Mouse (Mus musculus) limb, embryonic 11.5 days (tissue): ENCODE data around the gene Tbc1d4. TPM values are rescaled to one million over a fixed set of nuclear protein-coding genes. Genes with fewer than 3 reads are reported as not detected.
A peak's percentile ranks its signal among the peaks of the same experiment; 100 is the strongest.

Experiments used
- ATAC-seq: fragments of 200-750 bp; cut with Nextera tagmentation; 2 replicates; pipeline ENCODE4 v1.8.0; 2017; ENCODE audit warnings: low read depth; ENCODE audit not compliant: insufficient number of reproducible peaks, low FRiP score, low TSS enrichment
- DNase-seq: peaks from one replicate; pipeline ENCODE4 v3.0.0-alpha.2; 2015; ENCODE audit warnings: low spot score
- H3K27ac ChIP-seq: fragments of 300-500 bp; sonication (generic); replicated peaks from 2 replicates; pipeline ENCODE4 v1.5.1; 2014; ENCODE audit warnings: low read depth, mild to moderate bottlenecking, low read length
- H3K27me3 ChIP-seq: fragments of 300-500 bp; sonication (generic); 2 replicates; pipeline ENCODE4 v1.6.1; 2014; ENCODE audit warnings: mild to moderate bottlenecking, low read length, mixed read lengths; ENCODE audit not compliant: control insufficient read depth, insufficient read depth
- H3K36me3 ChIP-seq: fragments of 300-500 bp; sonication (generic); 2 replicates; pipeline ENCODE4 v1.6.1; 2014; ENCODE audit warnings: mild to moderate bottlenecking, low read length, moderate library complexity, mixed read lengths; ENCODE audit not compliant: control insufficient read depth, insufficient read depth
- H3K4me1 ChIP-seq: fragments of 300-500 bp; sonication (generic); 2 replicates; pipeline ENCODE4 v1.6.1; 2014; ENCODE audit warnings: low read length, mixed read lengths; ENCODE audit not compliant: control insufficient read depth, insufficient read depth
- H3K4me2 ChIP-seq: fragments of 300-500 bp; sonication (generic); 2 replicates; pipeline ENCODE4 v1.6.1; 2014; ENCODE audit warnings: low read depth, mild to moderate bottlenecking, moderate library complexity; ENCODE audit not compliant: severe bottlenecking
- H3K4me3 ChIP-seq: fragments of 300-500 bp; sonication (generic); 2 replicates; pipeline ENCODE4 v1.5.1; 2014; ENCODE audit warnings: low read depth, low read length
- H3K9ac ChIP-seq: fragments of 300-500 bp; sonication (generic); 2 replicates; pipeline ENCODE4 v1.6.1; 2014; ENCODE audit warnings: mild to moderate bottlenecking, low read length
- H3K9me3 ChIP-seq: fragments of 300-500 bp; sonication (generic); 2 replicates; pipeline ENCODE4 v1.6.1; 2016; ENCODE audit warnings: low read length; ENCODE audit not compliant: control insufficient read depth
- WGBS: fragments of 180-500 bp; shearing (Covaris S2); extraction: QIAGEN DNeasy Blood & Tissue Kit; methylation state at CpG from one replicate; pipeline ENCODE4 v1.1.7; 2014; 5-methylcytosine and 5-hydroxymethylcytosine counted together
- polyA plus RNA-seq: library from polyadenylated mRNA; unstranded; fragments of >200 nt; fragmentation: Nextera tagmentation; extraction: Ambion mirVana; gene quantifications from 2 replicates; pipeline ENCODE4 v1.2.1, GENCODE M21; 2014

The Tbc1d4 gene
- polyA plus RNA-seq, 1 experiment from 2014 or later = 6.3 TPM

DNA sequence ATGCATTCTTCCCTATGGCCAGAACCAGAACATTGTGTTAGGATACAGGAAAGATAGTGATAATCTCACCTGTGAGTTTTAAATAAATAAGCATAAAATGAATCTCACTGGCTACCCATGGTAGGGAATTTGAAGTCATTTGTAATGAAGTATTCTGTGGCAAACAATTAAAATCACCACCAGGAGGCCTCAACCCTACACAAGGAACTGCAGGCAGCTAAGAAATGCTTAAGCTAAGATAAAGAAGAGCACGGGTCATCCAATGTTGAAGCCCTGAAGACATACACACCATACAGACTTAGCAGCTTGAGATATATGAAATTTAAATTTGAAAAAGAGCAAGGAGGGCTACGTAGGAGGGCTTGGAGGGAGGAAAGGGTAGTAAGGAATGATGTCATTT is 3.1 kb downstream of the Tbc1d4 start:
- no peak overlapping the region for H3K4me2 ChIP-seq
- H3K36me3 ChIP-seq = no peaks in the 10 kb centered on the region
- WGBS = 87% methylated on average over 2 of the region's 2 CpGs
- DNase-seq (no peak), ATAC-seq (no peak)
- no peak overlapping the region for H3K27ac ChIP-seq
- no peak overlapping the region for H3K9ac ChIP-seq
- H3K9me3 ChIP-seq = no peaks in the 10 kb centered on the region
- no peak overlapping the region for H3K4me3 ChIP-seq
- 0 out of 2 replicates have a peak, but pooled peaks cover 5% of the 10 kb centered on the region for H3K4me1 ChIP-seq
- H3K27me3 ChIP-seq = no peaks in the 10 kb centered on the region

DNA sequence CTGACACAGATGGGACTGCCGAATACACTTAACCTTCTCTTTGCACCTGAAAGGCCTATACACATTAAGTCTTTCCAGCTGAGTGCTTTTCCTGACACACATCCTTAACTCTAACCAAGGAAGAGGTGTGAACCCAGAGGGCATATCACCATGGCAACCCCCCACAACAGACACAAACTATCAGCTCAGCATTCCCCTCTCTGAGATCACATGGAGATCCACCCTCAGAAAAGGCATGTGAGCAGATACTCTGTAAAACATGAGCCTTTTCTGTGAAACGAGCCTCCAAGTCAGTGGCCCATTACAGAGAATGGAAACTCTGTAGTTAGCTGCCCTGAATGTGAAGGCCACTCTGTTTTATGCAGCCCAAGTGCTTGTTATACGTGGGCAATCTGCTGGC is 6.1 kb downstream of the Tbc1d4 start:
- Histone ChIP-seq H3K9me3 (no peaks in the 10 kb centered on the region), H3K9ac (no peak overlapping the region), H3K4me2 (no peak overlapping the region), H3K4me3 (no peak overlapping the region), H3K27ac (no peak overlapping the region), H3K36me3 (no peaks in the 10 kb centered on the region), H3K27me3 (no peaks in the 10 kb centered on the region), H3K4me1 (0 out of 2 replicates have a peak, but pooled peaks cover 2% of the 10 kb centered on the region)
- ATAC-seq (no peak), DNase-seq (no peak)
- WGBS = 57% methylated on average over 3 of the region's 3 CpGs

DNA sequence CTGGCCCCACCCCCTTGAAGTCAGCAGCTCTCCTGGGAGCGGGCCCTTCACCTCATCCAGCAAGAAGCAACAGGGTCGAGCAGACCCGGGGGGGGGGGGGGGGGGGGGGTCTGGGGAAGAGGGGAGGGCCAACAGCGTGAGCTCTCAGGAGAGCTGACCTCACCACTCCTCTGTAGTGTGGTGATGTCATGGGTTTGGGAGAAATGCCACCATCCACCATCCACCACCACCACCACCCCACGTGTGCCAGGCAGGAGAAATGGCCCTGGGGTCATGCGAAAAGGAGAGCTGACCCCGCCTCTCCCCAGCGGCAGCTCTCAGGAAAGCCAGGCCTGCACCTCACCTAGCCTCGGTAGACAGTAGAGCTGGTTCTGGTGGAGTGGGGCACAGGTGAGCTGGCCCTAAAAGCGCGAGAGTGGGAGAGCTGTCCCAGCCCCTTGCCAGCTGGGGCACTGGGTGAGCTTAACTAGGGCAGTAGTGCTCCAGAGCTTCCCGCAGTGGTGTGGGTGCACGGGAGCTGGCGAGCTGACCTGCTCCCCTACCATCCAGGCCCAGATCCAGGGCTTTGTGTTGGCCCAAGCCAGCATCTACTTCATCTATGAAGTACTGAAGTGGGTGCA is 11.8 kb downstream of the Tbc1d4 start:
- no peak overlapping the region for H3K27ac ChIP-seq
- DNase-seq (no peak), ATAC-seq (0 out of 2 replicates have a peak, but pooled peaks have one; percentile 39)
- H3K4me2 ChIP-seq = no peak overlapping the region
- H3K4me1 ChIP-seq = no peaks in the 10 kb centered on the region
- H3K9ac ChIP-seq = no peak overlapping the region
- H3K27me3 ChIP-seq = no peaks in the 10 kb centered on the region
- WGBS = 87% methylated on average over 12 of the region's 14 CpGs
- no peaks in the 10 kb centered on the region for H3K36me3 ChIP-seq
- H3K4me3 ChIP-seq = no peak overlapping the region
- no peaks in the 10 kb centered on the region for H3K9me3 ChIP-seq

DNA sequence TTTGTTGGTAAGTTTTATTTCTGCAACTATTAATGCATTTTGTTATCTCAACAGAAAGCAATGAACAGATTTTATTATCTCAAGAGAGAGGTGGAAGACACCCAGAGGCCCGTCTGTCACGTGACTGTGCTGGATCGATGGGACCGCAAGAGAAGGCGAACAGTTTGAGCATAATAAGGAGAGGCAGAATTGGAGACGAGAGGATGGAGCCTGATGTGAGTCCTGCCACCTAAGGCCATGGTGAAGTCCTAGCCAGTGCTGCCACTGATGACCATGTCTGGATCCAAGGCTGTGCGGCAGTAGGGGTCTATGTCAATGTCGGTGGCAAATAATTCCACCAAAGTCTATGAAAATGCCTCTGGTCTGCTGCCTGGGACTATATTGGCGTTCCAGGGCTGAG is 12.3 kb downstream of the Tbc1d4 start:
- H3K27ac ChIP-seq = no peak overlapping the region
- no peak for ATAC-seq
- 96% methylated on average over 9 of the region's 9 CpGs for WGBS
- no peak overlapping the region for H3K9ac ChIP-seq
- H3K4me3 ChIP-seq = no peak overlapping the region
- H3K9me3 ChIP-seq = no peaks in the 10 kb centered on the region
- no peak overlapping the region for H3K4me2 ChIP-seq
- no peaks in the 10 kb centered on the region for H3K27me3 ChIP-seq
- no peaks in the 10 kb centered on the region for H3K4me1 ChIP-seq
- DNase-seq = no peak
- H3K36me3 ChIP-seq = no peaks in the 10 kb centered on the region

DNA sequence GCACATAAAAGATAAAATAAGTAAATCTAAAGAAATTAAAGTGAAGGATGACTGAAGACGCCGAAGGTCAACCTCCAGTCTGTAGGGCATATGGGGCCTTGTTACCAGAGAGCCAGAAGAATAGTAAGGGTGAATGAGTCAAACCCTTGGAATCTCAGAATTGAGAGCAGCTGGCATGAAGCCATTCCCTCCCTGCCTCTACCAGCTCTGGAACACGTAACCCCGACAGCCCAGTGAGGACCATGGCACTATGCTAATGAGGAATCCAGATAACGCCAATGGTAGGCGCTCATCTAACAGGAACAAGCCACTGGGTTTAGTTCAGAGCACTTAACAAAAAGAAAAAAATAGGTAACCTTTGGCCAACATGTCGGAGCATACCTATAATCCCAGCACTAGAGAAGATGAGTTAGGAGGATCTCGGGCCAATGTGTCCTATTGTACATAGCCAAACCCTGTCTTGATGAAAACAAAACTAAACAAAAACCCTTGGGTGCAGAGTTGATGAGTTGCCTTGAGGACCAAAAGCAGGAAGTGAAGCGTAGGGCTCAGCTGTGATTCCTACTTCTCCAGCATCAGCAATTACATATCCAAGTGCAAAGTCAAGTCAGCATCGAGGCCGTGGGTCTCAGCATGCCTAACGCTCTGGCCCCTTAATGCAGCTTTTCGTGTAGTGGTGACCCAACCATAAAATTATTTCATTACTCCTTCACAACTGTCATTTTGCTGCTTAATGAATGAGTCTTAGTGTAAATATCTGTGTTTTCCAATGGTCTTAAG is 13.5 kb downstream of the Tbc1d4 start:
- 94% methylated on average over 13 of the region's 13 CpGs for whole genome bisulfite sequencing

GRCm38 (mm10) chr14:101594001-101594400 is 15.0 kb downstream of the Tbc1d4 start:
- 88% methylated on average over 5 of the region's 5 CpGs for WGBS
- Histone ChIP-seq H3K4me3 (no peak overlapping the region), H3K9ac (no peak overlapping the region), H3K4me1 (no peaks in the 10 kb centered on the region), H3K36me3 (no peaks in the 10 kb centered on the region), H3K27me3 (no peaks in the 10 kb centered on the region), H3K9me3 (no peaks in the 10 kb centered on the region), H3K27ac (no peak overlapping the region), H3K4me2 (no peak overlapping the region)
- ATAC-seq (no peak), DNase-seq (no peak)

More for the DNA sequence above, 13.5 kb downstream of the Tbc1d4 start:
- H3K4me1 ChIP-seq = no peaks in the 10 kb centered on the region
- H3K27me3 ChIP-seq = no peaks in the 10 kb centered on the region
- no peak overlapping the region for H3K27ac ChIP-seq
- no peak overlapping the region for H3K4me2 ChIP-seq
- H3K36me3 ChIP-seq = no peaks in the 10 kb centered on the region
- ATAC-seq (no peak), DNase-seq (no peak)
- no peak overlapping the region for H3K4me3 ChIP-seq
- no peaks in the 10 kb centered on the region for H3K9me3 ChIP-seq
- H3K9ac ChIP-seq = no peak overlapping the region

DNA sequence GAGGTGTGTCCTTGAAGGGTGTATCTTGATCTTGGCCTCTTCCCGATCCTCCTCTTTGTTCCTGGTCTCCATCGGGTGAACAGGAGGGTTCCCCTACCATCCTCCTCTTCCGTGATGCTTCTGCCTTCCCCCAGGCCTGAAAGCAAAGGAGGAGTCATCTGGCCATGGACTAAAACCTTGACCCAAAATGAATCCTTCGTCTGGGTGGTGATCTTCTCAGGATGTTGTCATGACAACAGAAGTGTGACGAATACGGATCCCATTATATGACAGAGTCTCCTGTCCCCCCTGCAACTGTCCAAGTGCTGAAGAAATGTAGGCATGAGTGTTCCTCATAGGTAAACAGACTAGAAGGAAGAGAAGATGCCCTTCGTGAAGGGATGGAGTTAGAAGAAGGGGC is 15.7 kb downstream of the Tbc1d4 start:
- no peaks in the 10 kb centered on the region for H3K4me1 ChIP-seq

GRCm38 (mm10) chr14:101591101-101591500 is 17.9 kb downstream of the Tbc1d4 start:
- WGBS = 72% methylated on average over 5 of the region's 5 CpGs
- Histone ChIP-seq H3K27ac (no peak overlapping the region), H3K9me3 (no peaks in the 10 kb centered on the region)

More for the DNA sequence above, 15.7 kb downstream of the Tbc1d4 start:
- Histone ChIP-seq H3K4me2 (no peak overlapping the region), H3K4me3 (no peak overlapping the region), H3K36me3 (no peaks in the 10 kb centered on the region), H3K9me3 (no peaks in the 10 kb centered on the region), H3K27me3 (no peaks in the 10 kb centered on the region), H3K9ac (no peak overlapping the region), H3K27ac (no peak overlapping the region)
- no peak for DNase-seq
- WGBS = 89% methylated on average over 7 of the region's 7 CpGs
- ATAC-seq = no peak

More at GRCm38 (mm10) chr14:101591101-101591500, 17.9 kb downstream of the Tbc1d4 start:
- no peaks in the 10 kb centered on the region for H3K27me3 ChIP-seq
- no peak overlapping the region for H3K4me3 ChIP-seq
- no peak overlapping the region for H3K9ac ChIP-seq
- peaks cover 3% of the 10 kb centered on the region; the same call in 1 of the 2 replicates for H3K4me1 ChIP-seq
- ATAC-seq (no peak), DNase-seq (no peak)
- H3K36me3 ChIP-seq = no peaks in the 10 kb centered on the region
- no peak overlapping the region for H3K4me2 ChIP-seq
